Mouse (Mus musculus): ENCODE data around the gene Epb41. TPM values are rescaled to one million over a fixed set of nuclear protein-coding genes. Genes with fewer than 3 reads are reported as not detected.

Epb41 gene
- polyA plus RNA-seq, 1 experiment from 2014 or later: 61.7 TPM

- H3K4me1 ChIP-seq (ENCODE audit: control insufficient read depth, insufficient read depth, low read length): no peaks in the 10 kb centered on the region
- H3K36me3 ChIP-seq (ENCODE audit: control insufficient read depth, insufficient read depth, low read length): peaks cover 11% of the 10 kb centered on the region; the same call in 1 of the 2 replicates
- no peaks in the 10 kb centered on the region for H3K9me3 ChIP-seq (replicated peaks; ENCODE audit: control insufficient read depth, low read length, poor library complexity, severe bottlenecking)
- H3K27ac ChIP-seq (ENCODE audit: low read length): no peak overlapping the region
- H3K27me3 ChIP-seq (ENCODE audit: control insufficient read depth, insufficient read depth, low read depth, low read length): no peaks in the 10 kb centered on the region
- 24% methylated on average over 4 of the region's 4 CpGs for WGBS
- H3K4me2 ChIP-seq (ENCODE audit: low read length): no peak overlapping the region
- no peak overlapping the region for H3K4me3 ChIP-seq (ENCODE audit: low read depth, low read length)
- no peak overlapping the region for H3K9ac ChIP-seq (ENCODE audit: low read depth, low read length)
- ATAC-seq: no peak
These were observed 97.9 kb downstream of the Epb41 start for GRCm38 (mm10) chr4:131977201-131977600.

- WGBS: 91% methylated on average over 7 of the region's 7 CpGs
- H3K9ac ChIP-seq (ENCODE audit: low read depth, low read length): no peak overlapping the region
- H3K27me3 ChIP-seq (ENCODE audit: control insufficient read depth, insufficient read depth, low read depth, low read length): no peaks in the 10 kb centered on the region
- ATAC-seq: no peak
- no peaks in the 10 kb centered on the region for H3K9me3 ChIP-seq (replicated peaks; ENCODE audit: control insufficient read depth, low read length, poor library complexity, severe bottlenecking)
- no peak overlapping the region for H3K4me2 ChIP-seq (ENCODE audit: low read length)
- no peaks in the 10 kb centered on the region for H3K4me1 ChIP-seq (ENCODE audit: control insufficient read depth, insufficient read depth, low read length)
- H3K36me3 ChIP-seq (ENCODE audit: control insufficient read depth, insufficient read depth, low read length): peaks cover 22% of the 10 kb centered on the region
- no peak overlapping the region for H3K27ac ChIP-seq (ENCODE audit: low read length)
- H3K4me3 ChIP-seq (ENCODE audit: low read depth, low read length): no peak overlapping the region
These were observed 104.8 kb downstream of the Epb41 start for GRCm38 (mm10) chr4:131970244-131970853.

GRCm38 (mm10) chr4:131968873-131969272 lies 106.2 kb downstream of the Epb41 start:
- no peaks in the 10 kb centered on the region for H3K27me3 ChIP-seq (ENCODE audit: control insufficient read depth, insufficient read depth, low read depth, low read length)
- no peaks in the 10 kb centered on the region for H3K4me1 ChIP-seq (ENCODE audit: control insufficient read depth, insufficient read depth, low read length)
- no peak overlapping the region for H3K4me3 ChIP-seq (ENCODE audit: low read depth, low read length)
- no peak overlapping the region for H3K4me2 ChIP-seq (ENCODE audit: low read length)
- 93% methylated on average over 2 of the region's 2 CpGs for WGBS
- H3K9me3 ChIP-seq (replicated peaks; ENCODE audit: control insufficient read depth, low read length, poor library complexity, severe bottlenecking): no peaks in the 10 kb centered on the region
- H3K27ac ChIP-seq (ENCODE audit: low read length): no peak overlapping the region
- no peak for ATAC-seq
- H3K9ac ChIP-seq (ENCODE audit: low read depth, low read length): no peak overlapping the region
- H3K36me3 ChIP-seq (ENCODE audit: control insufficient read depth, insufficient read depth, low read length): peaks cover 20% of the 10 kb centered on the region

GRCm38 (mm10) chr4:131957161-131957560 lies 118.0 kb downstream of the Epb41 start:
- no peak overlapping the region for H3K4me2 ChIP-seq (ENCODE audit: low read length)
- H3K4me1 ChIP-seq (ENCODE audit: control insufficient read depth, insufficient read depth, low read length): no peaks in the 10 kb centered on the region
- peaks cover 14% of the 10 kb centered on the region; the same call in 1 of the 2 replicates for H3K36me3 ChIP-seq (ENCODE audit: control insufficient read depth, insufficient read depth, low read length)
- no peak for ATAC-seq
- H3K4me3 ChIP-seq (ENCODE audit: low read depth, low read length): no peak overlapping the region
- H3K27ac ChIP-seq (ENCODE audit: low read length): no peak overlapping the region
- no peak overlapping the region for H3K9ac ChIP-seq (ENCODE audit: low read depth, low read length)
- WGBS: 90% methylated on average over 3 of the region's 3 CpGs
- no peaks in the 10 kb centered on the region for H3K9me3 ChIP-seq (replicated peaks; ENCODE audit: control insufficient read depth, low read length, poor library complexity, severe bottlenecking)
- H3K27me3 ChIP-seq (ENCODE audit: control insufficient read depth, insufficient read depth, low read depth, low read length): no peaks in the 10 kb centered on the region

- no peaks in the 10 kb centered on the region for H3K27me3 ChIP-seq (ENCODE audit: control insufficient read depth, insufficient read depth, low read depth, low read length)
- no peaks in the 10 kb centered on the region for H3K9me3 ChIP-seq (replicated peaks; ENCODE audit: control insufficient read depth, low read length, poor library complexity, severe bottlenecking)
- H3K9ac ChIP-seq (ENCODE audit: low read depth, low read length): no peak overlapping the region
- ATAC-seq: no peak
- 26% methylated on average over 8 of the region's 8 CpGs for WGBS
- H3K4me3 ChIP-seq (ENCODE audit: low read depth, low read length): no peak overlapping the region
- peaks cover 8% of the 10 kb centered on the region; the same call in 1 of the 2 replicates for H3K36me3 ChIP-seq (ENCODE audit: control insufficient read depth, insufficient read depth, low read length)
- no peak overlapping the region for H3K27ac ChIP-seq (ENCODE audit: low read length)
- peaks cover 3% of the 10 kb centered on the region; the same call in 1 of the 2 replicates for H3K4me1 ChIP-seq (ENCODE audit: control insufficient read depth, insufficient read depth, low read length)
- no peak overlapping the region for H3K4me2 ChIP-seq (ENCODE audit: low read length)
These were observed 124.5 kb downstream of the Epb41 start for GRCm38 (mm10) chr4:131950657-131951056.

- no peaks in the 10 kb centered on the region for H3K27me3 ChIP-seq (ENCODE audit: control insufficient read depth, insufficient read depth, low read depth, low read length)
- 0 out of 2 replicates have a peak, but pooled peaks cover 4% of the 10 kb centered on the region for H3K36me3 ChIP-seq (ENCODE audit: control insufficient read depth, insufficient read depth, low read length)
- 14% methylated on average over 5 of the region's 5 CpGs for WGBS
- no peak overlapping the region for H3K27ac ChIP-seq (ENCODE audit: low read length)
- no peak overlapping the region for H3K4me3 ChIP-seq (ENCODE audit: low read depth, low read length)
- no peak overlapping the region for H3K4me2 ChIP-seq (ENCODE audit: low read length)
- H3K9me3 ChIP-seq (replicated peaks; ENCODE audit: control insufficient read depth, low read length, poor library complexity, severe bottlenecking): no peaks in the 10 kb centered on the region
- peaks cover 3% of the 10 kb centered on the region; the same call in 1 of the 2 replicates for H3K4me1 ChIP-seq (ENCODE audit: control insufficient read depth, insufficient read depth, low read length)
- no peak for ATAC-seq
- H3K9ac ChIP-seq (ENCODE audit: low read depth, low read length): no peak overlapping the region
These were observed 125.2 kb downstream of the Epb41 start for GRCm38 (mm10) chr4:131949903-131950302.

- H3K9ac ChIP-seq (ENCODE audit: low read depth, low read length): no peak overlapping the region
- no peak overlapping the region for H3K4me2 ChIP-seq (ENCODE audit: low read length)
- H3K36me3 ChIP-seq (ENCODE audit: control insufficient read depth, insufficient read depth, low read length): no peaks in the 10 kb centered on the region
- H3K27ac ChIP-seq (ENCODE audit: low read length): no peak overlapping the region
- H3K4me1 ChIP-seq (ENCODE audit: control insufficient read depth, insufficient read depth, low read length): peaks cover 3% of the 10 kb centered on the region; the same call in 1 of the 2 replicates
- no peak for ATAC-seq
- H3K9me3 ChIP-seq (replicated peaks; ENCODE audit: control insufficient read depth, low read length, poor library complexity, severe bottlenecking): no peaks in the 10 kb centered on the region
- H3K27me3 ChIP-seq (ENCODE audit: control insufficient read depth, insufficient read depth, low read depth, low read length): no peaks in the 10 kb centered on the region
- no peak overlapping the region for H3K4me3 ChIP-seq (ENCODE audit: low read depth, low read length)
- WGBS: 90% methylated on average over 11 of the region's 11 CpGs
These were observed 127.3 kb downstream of the Epb41 start for GRCm38 (mm10) chr4:131947848-131948247.

GRCm38 (mm10) chr4:131940846-131941245 lies 134.3 kb downstream of the Epb41 start:
- 95% methylated on average over 4 of the region's 4 CpGs for WGBS
- no peak overlapping the region for H3K4me3 ChIP-seq (ENCODE audit: low read depth, low read length)
- no peaks in the 10 kb centered on the region for H3K9me3 ChIP-seq (replicated peaks; ENCODE audit: control insufficient read depth, low read length, poor library complexity, severe bottlenecking)
- H3K27ac ChIP-seq (ENCODE audit: low read length): no peak overlapping the region
- no peak overlapping the region for H3K4me2 ChIP-seq (ENCODE audit: low read length)
- ATAC-seq: no peak
- H3K36me3 ChIP-seq (ENCODE audit: control insufficient read depth, insufficient read depth, low read length): no peaks in the 10 kb centered on the region; the same call in 1 of the 2 replicates
- no peaks in the 10 kb centered on the region for H3K4me1 ChIP-seq (ENCODE audit: control insufficient read depth, insufficient read depth, low read length)
- H3K27me3 ChIP-seq (ENCODE audit: control insufficient read depth, insufficient read depth, low read depth, low read length): no peaks in the 10 kb centered on the region
- H3K9ac ChIP-seq (ENCODE audit: low read depth, low read length): no peak overlapping the region

GRCm38 (mm10) chr4:131939459-131939858 lies 135.7 kb downstream of the Epb41 start:
- Histone ChIP-seq H3K27ac (ENCODE audit: low read length) (no peak overlapping the region), H3K27me3 (ENCODE audit: control insufficient read depth, insufficient read depth, low read depth, low read length) (no peaks in the 10 kb centered on the region), H3K9ac (ENCODE audit: low read depth, low read length) (no peak overlapping the region), H3K9me3 (replicated peaks; ENCODE audit: control insufficient read depth, low read length, poor library complexity, severe bottlenecking) (no peaks in the 10 kb centered on the region), H3K4me2 (ENCODE audit: low read length) (no peak overlapping the region), H3K4me1 (ENCODE audit: control insufficient read depth, insufficient read depth, low read length) (no peaks in the 10 kb centered on the region), H3K36me3 (ENCODE audit: control insufficient read depth, insufficient read depth, low read length) (no peaks in the 10 kb centered on the region; the same call in none of the 2 replicates), H3K4me3 (ENCODE audit: low read depth, low read length) (no peak overlapping the region)
- WGBS: 94% methylated on average over 2 of the region's 2 CpGs
- no peak for ATAC-seq
